9 mouse cellular contexts compared by ENCODE assay signal in genomic region chr11:80508361-80509175, GRCm38 (mm10). TPM values are rescaled to one million over a fixed set of nuclear protein-coding genes. Genes with fewer than 3 reads are reported as not detected.
A peak's percentile ranks its signal among the peaks of the same experiment; 100 is the strongest.
DNase-seq lines count a peak whose midpoint lies in the region; ATAC-seq lines count a peak whose summit lies in the region.
"Had no signal": no experiment of that assay in that cellular context is flagged by ENCODE, and none has a peak within 500 bp of the region (broad histone marks: within the 10 kb centered on the region; RNA-seq: fewer than 3 reads in every experiment).

No protein-coding gene starts in this region.

- peak overlapping the region; percentile 74 for H3K27ac ChIP-seq in forebrain, embryonic 12.5 days
- peak overlapping the region; percentile 66 for H3K27ac ChIP-seq in hindbrain, embryonic 16.5 days (ENCODE audit: low read depth, low read length)
- peak overlapping the region; percentile 78 for H3K27ac ChIP-seq in midbrain, embryonic 16.5 days (ENCODE audit: low read length)
- H3K27ac ChIP-seq: liver, embryonic 14.5 days had no signal

- H3K27me3 ChIP-seq in forebrain, embryonic 12.5 days: peaks cover 8% of the 10 kb centered on the region
- no peaks in the 10 kb centered on the region for H3K27me3 ChIP-seq in hindbrain, embryonic 16.5 days (replicated peaks; ENCODE audit: control insufficient read depth, insufficient read depth, low read length)
- no peaks in the 10 kb centered on the region for H3K27me3 ChIP-seq in midbrain, embryonic 16.5 days (ENCODE audit: control insufficient read depth, insufficient read depth, low read depth, low read length)

- H3K36me3 ChIP-seq in forebrain, embryonic 12.5 days (replicated peaks): no peaks in the 10 kb centered on the region
- H3K36me3 ChIP-seq in hindbrain, embryonic 16.5 days (ENCODE audit: control insufficient read depth, insufficient read depth, low read length): no peaks in the 10 kb centered on the region
- H3K36me3 ChIP-seq in midbrain, embryonic 16.5 days (ENCODE audit: control insufficient read depth, insufficient read depth, low read length): no peaks in the 10 kb centered on the region

- H3K9me3 ChIP-seq in forebrain, embryonic 12.5 days: no peaks in the 10 kb centered on the region
- no peaks in the 10 kb centered on the region for H3K9me3 ChIP-seq in hindbrain, embryonic 16.5 days (ENCODE audit: control insufficient read depth, low read length)
- no peaks in the 10 kb centered on the region for H3K9me3 ChIP-seq in midbrain, embryonic 16.5 days (replicated peaks; ENCODE audit: control insufficient read depth, low read length, poor library complexity, severe bottlenecking)

- 49% methylated on average over 19 of the region's 19 CpGs for WGBS in forebrain, embryonic 12.5 days
- 48% methylated on average over 19 of the region's 19 CpGs for WGBS in hindbrain, embryonic 16.5 days
- 35% methylated on average over 19 of the region's 19 CpGs for WGBS in midbrain, embryonic 16.5 days

- ATAC-seq in forebrain, embryonic 12.5 days (ENCODE audit: low FRiP score): no peak
- no peak for ATAC-seq in hindbrain, embryonic 16.5 days
- ATAC-seq in midbrain, embryonic 16.5 days: no peak

- peak; percentile 49 to 66 for DNase-seq in left cerebral cortex, postnatal 25 days (ENCODE audit: low spot score in 2 of 2)
- no peak for DNase-seq in left cerebral cortex, adult 8-10 months (ENCODE audit: low spot score in 2 of 2)
- peak; percentile 73 for DNase-seq in thymus, postnatal 4 days
- DNase-seq in adrenal gland, postnatal 10 days: no peak
- DNase-seq in ovary, postnatal 36 days (ENCODE audit: low spot score): no peak

- H3K4me3 ChIP-seq in forebrain, embryonic 12.5 days (replicated peaks): no peak overlapping the region
- no peak overlapping the region for H3K4me3 ChIP-seq in hindbrain, embryonic 16.5 days (ENCODE audit: low read length)
- H3K4me3 ChIP-seq in midbrain, embryonic 16.5 days (ENCODE audit: low read depth, low read length): no peak overlapping the region

- peaks cover 58% of the 10 kb centered on the region for H3K4me1 ChIP-seq in forebrain, embryonic 12.5 days
- H3K4me1 ChIP-seq in hindbrain, embryonic 16.5 days (ENCODE audit: control insufficient read depth, insufficient read depth, low read depth, low read length): peaks cover 33% of the 10 kb centered on the region
- H3K4me1 ChIP-seq in midbrain, embryonic 16.5 days (ENCODE audit: control insufficient read depth, insufficient read depth, low read length): peaks cover 49% of the 10 kb centered on the region

- intact Hi-C loops in left cerebral cortex, postnatal 25 days (cut with DNase I): loop anchor here (5.0 kb wide), 1 partner anchor 44 kb away; no protein-coding TSS in a partner anchor

- 0 out of 2 replicates have a peak overlapping the region, but pooled peaks have one; percentile 0 for H3K4me2 ChIP-seq in forebrain, embryonic 12.5 days
- H3K4me2 ChIP-seq in hindbrain, embryonic 16.5 days (ENCODE audit: low read length): no peak overlapping the region
- H3K4me2 ChIP-seq in midbrain, embryonic 16.5 days (ENCODE audit: low read length): peak overlapping the region; percentile 21

- H3K9ac ChIP-seq in forebrain, embryonic 12.5 days: no peak overlapping the region
- H3K9ac ChIP-seq in hindbrain, embryonic 16.5 days (ENCODE audit: low read depth, low read length): peak overlapping the region; percentile 7; the same call in 1 of the 2 replicates
- peak overlapping the region; percentile 35; the same call in 1 of the 2 replicates for H3K9ac ChIP-seq in midbrain, embryonic 16.5 days (ENCODE audit: low read depth, low read length)
- H3K9ac ChIP-seq: liver, embryonic 14.5 days had no signal

RNA-seq across cellular contexts. Expression of gene Cdk5r1, which starts 31.7 kb away (rescaled TPM):
- 100 to 1,000 TPM; 339 to 344 TPM for total RNA-seq in left cerebral cortex, postnatal 25 days (2021)
- 100 to 1,000 TPM; 252 to 280 (median 262) TPM for total RNA-seq in left cerebral cortex, adult 8-10 months (2022)
- 54.0 and 63.9 TPM in 2 replicates for polyA plus RNA-seq in forebrain, embryonic 12.5 days (2016; fragmentation: Nextera tagmentation; extraction: Ambion mirVana)
- 77.3 and 81.1 TPM in 2 replicates for polyA plus RNA-seq in hindbrain, embryonic 16.5 days (2015; fragmentation: Nextera tagmentation; extraction: Ambion mirVana)
- 90.2 and 91.0 TPM in 2 replicates for polyA plus RNA-seq in midbrain, embryonic 16.5 days (2015; fragmentation: Nextera tagmentation; extraction: Ambion mirVana)
- total RNA-seq in adrenal gland, postnatal 10 days (2021): 1 to 10 TPM; 2.2 to 3.9 TPM

Comparison
In these comparisons a context has a peak if more than half of its experiments do, and no peak if none do; other contexts are left out.
1. DNase-seq: peak in left cerebral cortex, postnatal 25 days (2 of 2) and thymus, postnatal 4 days (single experiment); none in left cerebral cortex, adult 8-10 months (0 of 2), adrenal gland, postnatal 10 days (single experiment) and ovary, postnatal 36 days (single experiment).
2. RNA of gene Cdk5r1, which starts 31.7 kb away (total RNA-seq): 339 to 344 TPM in left cerebral cortex, postnatal 25 days and 252 to 280 TPM in left cerebral cortex, adult 8-10 months; 2.2 to 3.9 TPM in adrenal gland, postnatal 10 days; every median in the first group is over 10 times any median in the second.
3. Peak in every context shown above with its lines, with median percentiles within 50 percentile points of each other: H3K27ac ChIP-seq.